Mouse (Mus musculus) lung, postnatal 0 days (tissue): ENCODE results near the gene Plrg1. TPM values are rescaled to one million over a fixed set of nuclear protein-coding genes. Genes with fewer than 3 reads are reported as not detected.

Experiments used
- ATAC-seq: fragments of 200-750 bp; cut with Nextera tagmentation; 2 replicates; pipeline ENCODE4 v1.8.0; 2017; ENCODE audit warnings: moderate library complexity
- DNase-seq: peaks from one replicate; pipeline ENCODE4 v3.0.0-alpha.2; 2016; ENCODE audit warnings: low spot score
- H3K27ac ChIP-seq: fragments of 300-500 bp; sonication (generic); 2 replicates; pipeline ENCODE4 v1.5.1; 2014; ENCODE audit warnings: antibody characterized with exemption, mild to moderate bottlenecking, low read length, mixed read lengths
- H3K27me3 ChIP-seq: fragments of 300-500 bp; sonication (generic); replicated peaks from 2 replicates; pipeline ENCODE4 v1.6.1; 2014; ENCODE audit warnings: low read length, mixed read lengths; ENCODE audit not compliant: insufficient read depth
- H3K36me3 ChIP-seq: fragments of 300-500 bp; sonication (generic); 2 replicates; pipeline ENCODE4 v1.6.1; 2014; ENCODE audit warnings: low read length, mixed read lengths; ENCODE audit not compliant: insufficient read depth
- H3K4me1 ChIP-seq: fragments of 300-500 bp; sonication (generic); 2 replicates; pipeline ENCODE4 v1.6.1; 2014; ENCODE audit warnings: antibody characterized with exemption, low read depth, low read length, mixed read lengths; ENCODE audit not compliant: insufficient read depth
- H3K4me2 ChIP-seq: fragments of 300-500 bp; sonication (generic); replicated peaks from 2 replicates; pipeline ENCODE4 v1.6.1; 2014; ENCODE audit warnings: low read depth, mild to moderate bottlenecking, low read length, moderate library complexity, mixed read lengths
- H3K4me3 ChIP-seq: fragments of 300-500 bp; sonication (generic); 2 replicates; pipeline ENCODE4 v1.5.1; 2014; ENCODE audit warnings: low read depth, low read length
- H3K9ac ChIP-seq: fragments of 300-500 bp; sonication (generic); replicated peaks from 2 replicates; pipeline ENCODE4 v1.6.1; 2014; ENCODE audit warnings: low read depth, mild to moderate bottlenecking
- H3K9me3 ChIP-seq: fragments of 300-500 bp; sonication (generic); 2 replicates; pipeline ENCODE4 v1.6.1; 2016; ENCODE audit warnings: low read length, mixed read lengths
- CTCF ChIP-seq: IDR thresholded peaks from 2 replicates; pipeline ENCODE4 v1.5.1; 2016; ENCODE audit warnings: antibody characterized with exemption, mild to moderate bottlenecking
- EP300 ChIP-seq: IDR thresholded peaks from 2 replicates; pipeline ENCODE4 v1.6.1; 2016; ENCODE audit warnings: antibody characterized with exemption, mild to moderate bottlenecking, control low read depth
- WGBS: fragments of 180-500 bp; shearing (Covaris S2); extraction: QIAGEN DNeasy Blood & Tissue Kit; methylation state at CpG from one replicate; pipeline ENCODE4 v1.1.7; 2014; 5-methylcytosine and 5-hydroxymethylcytosine counted together
- polyA plus RNA-seq: library from polyadenylated mRNA; unstranded; fragments of >200 nt; fragmentation: Nextera tagmentation; extraction: Ambion mirVana; gene quantifications from 2 replicates; pipeline ENCODE4 v1.2.1, GENCODE M21; 2015

Plrg1 gene
- polyA plus RNA-seq, 1 experiment from 2014 or later = 57.8 TPM

- Histone ChIP-seq H3K4me2 (no peak overlapping the region), H3K27ac (no peak overlapping the region), H3K9me3 (no peaks in the 10 kb centered on the region), H3K27me3 (no peaks in the 10 kb centered on the region), H3K36me3 (no peaks in the 10 kb centered on the region), H3K4me1 (no peaks in the 10 kb centered on the region), H3K9ac (no peak overlapping the region), H3K4me3 (no peak overlapping the region)
- 85% methylated on average over 9 of the region's 9 CpGs for WGBS
- TF ChIP-seq CTCF (no peak), EP300 (no peak)
- DNase-seq (no peak), ATAC-seq (no peak)
Observed at GRCm38 (mm10) chr3:83027546-83028251, 27.6 kb upstream of the Plrg1 start.

GRCm38 (mm10) chr3:83030331-83030730 lies 25.0 kb upstream of the Plrg1 start:
- TF ChIP-seq EP300 = no peak
- no peak for TF ChIP-seq CTCF
- H3K4me2 ChIP-seq = no peak overlapping the region
- WGBS = 87% methylated on average over 4 of the region's 4 CpGs
- H3K27ac ChIP-seq = no peak overlapping the region
- DNase-seq (no peak), ATAC-seq (no peak)
- H3K36me3 ChIP-seq = no peaks in the 10 kb centered on the region
- H3K27me3 ChIP-seq = no peaks in the 10 kb centered on the region
- no peak overlapping the region for H3K4me3 ChIP-seq
- no peaks in the 10 kb centered on the region for H3K9me3 ChIP-seq
- no peaks in the 10 kb centered on the region for H3K4me1 ChIP-seq
- no peak overlapping the region for H3K9ac ChIP-seq

- 65% methylated on average over 13 of the region's 13 CpGs for WGBS
- Histone ChIP-seq H3K4me3 (no peak overlapping the region), H3K4me1 (no peaks in the 10 kb centered on the region), H3K27ac (no peak overlapping the region), H3K27me3 (no peaks in the 10 kb centered on the region), H3K36me3 (no peaks in the 10 kb centered on the region), H3K9ac (no peak overlapping the region), H3K4me2 (no peak overlapping the region), H3K9me3 (no peaks in the 10 kb centered on the region)
- TF ChIP-seq CTCF (no peak), EP300 (no peak)
- no peak for ATAC-seq
- DNase-seq = no peak
Observed at GRCm38 (mm10) chr3:83032746-83033308, 22.5 kb upstream of the Plrg1 start.

GRCm38 (mm10) chr3:83033801-83034200 lies 21.5 kb upstream of the Plrg1 start:
- TF ChIP-seq CTCF (no peak), EP300 (no peak)
- 67% methylated on average over 8 of the region's 8 CpGs for WGBS
- Histone ChIP-seq H3K27me3 (no peaks in the 10 kb centered on the region), H3K4me1 (no peaks in the 10 kb centered on the region), H3K9ac (no peak overlapping the region), H3K4me2 (no peak overlapping the region), H3K36me3 (no peaks in the 10 kb centered on the region), H3K27ac (no peak overlapping the region), H3K9me3 (no peaks in the 10 kb centered on the region), H3K4me3 (no peak overlapping the region)
- ATAC-seq = no peak
- no peak for DNase-seq

- Histone ChIP-seq H3K4me2 (no peak overlapping the region), H3K9ac (no peak overlapping the region), H3K4me1 (no peaks in the 10 kb centered on the region), H3K36me3 (no peaks in the 10 kb centered on the region), H3K27ac (no peak overlapping the region), H3K9me3 (no peaks in the 10 kb centered on the region), H3K4me3 (no peak overlapping the region), H3K27me3 (no peaks in the 10 kb centered on the region)
- no peak for DNase-seq
- 57% methylated on average over 2 of the region's 2 CpGs for WGBS
- no peak for ATAC-seq
- no peak for TF ChIP-seq EP300
- TF ChIP-seq CTCF = no peak
Observed at GRCm38 (mm10) chr3:83038865-83039264, 16.5 kb upstream of the Plrg1 start.

GRCm38 (mm10) chr3:83039666-83040065 lies 15.7 kb upstream of the Plrg1 start:
- Histone ChIP-seq H3K4me1 (no peaks in the 10 kb centered on the region), H3K27ac (no peak overlapping the region), H3K36me3 (no peaks in the 10 kb centered on the region), H3K4me3 (no peak overlapping the region), H3K27me3 (no peaks in the 10 kb centered on the region), H3K4me2 (no peak overlapping the region), H3K9me3 (no peaks in the 10 kb centered on the region), H3K9ac (no peak overlapping the region)
- no peak for DNase-seq
- TF ChIP-seq EP300 (no peak), CTCF (no peak)
- WGBS = 54% methylated on average over 4 of the region's 4 CpGs
- ATAC-seq = no peak
